Mouse (Mus musculus): Measurements from ENCODE around the gene Cd200r2.
"Not testable (repeated sequence)": the region's sequence is repeated elsewhere in the genome, so short reads cannot be mapped to it uniquely, and the experiment has no call there.

The Cd200r2 gene

DNA sequence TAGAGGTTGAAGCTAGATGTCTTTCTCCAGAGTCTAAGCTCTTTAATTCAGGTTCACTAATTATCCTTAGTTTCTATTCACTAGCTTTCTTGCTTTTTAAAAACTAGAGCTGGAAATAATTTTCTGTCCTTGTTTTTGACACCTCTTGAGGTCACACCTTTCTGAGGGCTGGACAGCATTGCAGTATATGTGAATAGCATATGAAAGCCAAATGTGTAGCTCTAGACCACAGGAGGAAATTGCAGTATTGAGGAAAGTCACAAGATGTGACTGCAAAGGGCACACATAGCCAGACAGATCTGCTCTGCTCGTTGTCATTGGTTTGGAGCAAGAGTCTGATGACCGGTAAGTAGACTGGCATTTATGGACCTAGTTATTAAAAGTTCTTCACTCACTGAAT, at the start of gene Cd200r2:
Gene Cd200r2, plus strand, starts transcription at position 301 of the 400 bp plus-strand sequence.
- DNase-seq, result no peak

DNA sequence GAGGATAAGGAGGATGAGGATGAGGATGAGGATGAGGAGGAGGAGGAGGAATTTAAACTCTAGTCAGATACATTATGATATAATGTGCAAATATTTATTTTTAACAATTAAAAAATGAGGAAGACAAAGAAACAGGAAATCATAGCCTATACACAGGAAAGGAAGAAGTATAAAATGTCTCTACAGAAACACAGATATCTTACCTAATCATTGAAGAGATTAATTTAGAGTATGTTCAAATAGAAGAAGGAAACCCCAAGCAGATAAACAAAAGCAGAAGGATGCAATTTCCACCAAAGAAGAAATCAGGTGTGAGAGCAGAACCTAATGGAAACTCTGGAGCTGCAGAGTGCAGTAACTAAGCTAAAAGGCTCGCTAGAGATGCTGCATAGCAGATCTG, 48.9 kb upstream of the Cd200r2 start:
- no peak for DNase-seq

DNA sequence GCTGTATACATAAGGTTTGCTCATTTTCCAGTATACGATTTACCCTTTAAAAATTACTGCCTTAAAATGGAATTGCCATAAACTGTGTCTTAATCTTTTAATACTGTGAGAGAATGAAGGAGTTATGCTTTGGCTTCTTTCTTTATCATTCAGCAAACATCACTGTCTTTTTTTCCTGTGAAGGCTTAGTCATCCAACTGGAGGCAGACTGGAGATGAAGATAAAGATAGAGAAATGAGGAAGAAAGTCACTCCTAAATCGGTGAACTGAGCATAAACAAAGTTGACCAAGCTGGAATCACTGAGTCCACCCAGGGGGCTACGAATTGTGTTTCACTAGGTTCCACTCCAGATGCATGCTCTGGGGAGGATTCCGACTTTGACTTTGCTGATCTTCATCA, 46.4 kb upstream of the Cd200r2 start:
- no peak for DNase-seq

DNA sequence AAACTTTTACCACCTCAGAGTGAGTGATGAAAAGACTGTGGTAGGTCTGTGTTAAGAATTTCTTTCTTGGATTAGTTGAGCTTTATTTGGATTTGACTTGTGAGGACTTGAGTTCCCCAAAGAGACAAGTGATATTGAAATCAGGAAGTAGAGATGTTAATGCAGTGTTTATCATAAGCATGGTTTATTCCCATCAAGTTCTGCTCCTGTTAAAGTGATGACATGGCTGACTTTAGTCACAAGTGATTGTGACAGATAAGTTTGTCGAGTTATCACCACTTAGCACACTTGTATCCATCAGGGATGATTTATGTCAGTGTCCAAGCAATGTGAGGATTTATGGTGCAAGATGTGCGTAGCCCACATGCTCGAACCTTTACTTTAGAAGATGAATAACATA, 34.6 kb upstream of the Cd200r2 start:
- DNase-seq, result no peak

DNA sequence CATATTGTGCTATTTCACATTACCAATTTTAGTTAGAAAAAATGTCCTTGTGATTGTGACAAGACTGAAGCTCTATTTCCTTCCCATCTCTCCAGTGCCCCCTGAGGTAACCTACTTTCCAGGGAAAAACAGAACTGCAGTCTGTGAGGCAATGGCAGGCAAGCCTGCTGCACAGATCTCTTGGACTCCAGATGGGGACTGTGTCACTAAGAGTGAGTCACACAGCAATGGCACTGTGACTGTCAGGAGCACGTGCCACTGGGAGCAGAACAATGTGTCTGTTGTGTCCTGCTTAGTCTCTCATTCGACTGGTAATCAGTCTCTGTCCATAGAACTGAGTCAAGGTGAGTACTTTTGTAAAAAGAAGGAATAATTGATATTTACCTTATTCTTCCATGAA, 33.7 kb upstream of the Cd200r2 start:
- DNase-seq, result not testable (repeated sequence)

DNA sequence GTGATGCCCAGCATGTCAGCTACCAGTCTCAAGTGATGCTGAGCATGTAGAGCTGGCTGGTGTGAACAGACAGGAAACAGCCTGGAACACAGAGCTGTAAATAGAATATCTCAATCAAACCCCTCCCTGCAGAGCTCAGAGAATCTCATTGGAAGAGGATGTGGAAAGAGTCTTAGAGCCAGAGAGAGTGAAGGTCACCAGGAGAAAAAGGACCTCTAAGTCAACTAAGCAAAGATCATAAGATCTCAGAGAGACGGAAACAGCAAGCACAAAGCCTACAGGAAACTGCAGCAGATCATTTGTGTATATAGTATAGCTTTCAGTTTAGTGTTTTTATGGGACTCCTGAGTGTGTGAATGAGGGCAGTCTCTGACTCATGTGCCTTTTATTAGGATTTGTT, 8.3 kb downstream of the Cd200r2 start:
- no peak for DNase-seq

DNA sequence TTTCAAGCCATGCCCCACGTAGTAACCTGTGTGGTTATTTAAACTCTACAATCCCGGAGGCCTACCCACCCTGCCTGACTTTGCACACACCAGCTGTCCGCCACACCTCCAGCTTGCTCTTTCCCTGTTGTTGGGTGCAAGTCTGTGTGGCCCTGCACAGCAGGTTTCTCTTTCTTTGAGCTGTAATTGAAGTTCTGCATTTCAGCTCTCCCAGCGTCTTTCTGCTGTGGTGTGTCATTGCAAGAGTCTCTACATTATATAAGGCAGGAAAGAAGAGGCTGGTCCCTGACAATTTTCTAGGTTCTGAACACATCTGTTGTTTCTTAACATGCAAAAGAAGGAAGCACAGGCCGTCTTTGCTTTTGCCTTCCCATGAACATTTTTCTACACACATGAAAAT, 9.7 kb downstream of the Cd200r2 start:
- DNase-seq, result no peak

DNA sequence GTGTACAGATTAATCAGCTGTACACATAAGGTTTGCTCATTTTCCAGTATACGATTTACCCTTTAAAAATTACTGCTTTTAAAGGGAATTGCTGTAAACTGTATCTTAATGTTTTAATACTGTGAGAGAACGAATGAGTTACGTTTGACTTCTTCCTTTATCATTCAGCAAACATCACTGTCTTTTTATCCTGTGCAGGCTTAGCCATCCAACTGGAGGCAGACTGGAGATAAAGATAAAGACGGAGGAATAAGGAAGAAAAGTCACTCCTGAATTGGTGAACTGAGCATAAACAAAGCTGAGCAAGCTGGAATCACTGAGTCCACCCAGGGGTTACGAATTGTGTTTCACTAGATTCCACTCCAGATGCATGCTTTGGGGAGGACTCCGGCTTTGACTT, 10.7 kb downstream of the Cd200r2 start:
- DNase-seq, result no peak

DNA sequence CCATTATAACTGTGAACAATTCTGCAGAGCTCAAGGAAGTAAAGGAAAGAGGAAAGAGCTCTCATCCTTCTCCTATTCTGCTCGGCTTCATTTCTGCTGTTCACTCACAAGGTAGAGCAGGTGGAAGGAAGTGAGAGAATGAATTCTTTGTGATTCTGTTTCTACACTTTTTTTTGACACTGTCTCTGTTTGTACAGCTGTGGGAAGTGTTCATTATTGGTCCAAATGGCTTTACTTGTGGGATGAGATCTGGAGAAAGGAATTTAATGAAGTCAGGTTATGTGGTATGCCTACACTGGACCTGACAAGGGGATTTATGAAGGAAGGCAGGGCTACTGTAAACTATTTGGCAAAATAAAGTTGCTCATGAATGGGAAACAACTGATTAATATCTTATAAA, 23.9 kb downstream of the Cd200r2 start:
- no peak for DNase-seq

DNA sequence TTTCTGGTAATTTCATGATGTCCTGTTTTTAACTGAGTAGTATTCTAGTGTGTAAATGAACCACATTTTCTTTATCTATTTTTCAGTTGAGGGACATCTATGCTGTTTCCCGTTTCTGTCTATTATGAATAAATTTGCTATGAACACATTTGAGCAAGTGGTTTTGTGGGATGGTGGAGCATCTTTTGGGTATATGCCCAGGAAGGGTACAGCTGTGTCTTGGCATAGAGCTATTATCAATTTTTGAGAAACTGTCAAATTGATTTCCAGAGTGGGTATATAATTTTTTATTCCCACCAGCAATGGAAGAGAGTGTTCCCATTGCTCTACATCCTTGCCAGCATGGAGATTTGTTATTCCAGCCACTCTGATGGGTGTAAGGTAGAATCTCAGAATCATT, 65.1 kb downstream of the Cd200r2 start:
- DNase-seq, result no peak

DNA sequence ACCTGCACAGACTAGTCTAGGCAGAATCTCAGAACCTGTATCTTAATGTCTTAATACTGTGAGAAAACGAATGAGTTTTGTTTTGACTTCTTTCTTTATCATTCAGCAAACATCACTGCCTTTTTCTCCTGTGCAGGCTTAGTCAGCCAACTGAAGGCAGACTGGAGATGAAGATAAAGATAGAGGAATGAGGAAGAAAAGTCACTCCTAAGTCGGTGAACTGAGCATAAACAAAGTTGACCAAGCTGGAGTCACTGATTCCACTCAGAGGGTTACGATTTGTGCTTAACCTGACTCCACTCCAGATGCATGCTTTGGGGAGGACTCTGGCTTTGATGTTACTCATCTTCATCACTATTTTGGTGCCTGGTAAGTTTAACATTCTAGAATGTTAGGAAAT, 76.6 kb downstream of the Cd200r2 start, which contains the start of gene Cd200r3:
Gene Cd200r3, plus strand, starts transcription at position 211 of the 400 bp plus-strand sequence.
- DNase-seq, result no peak

DNA sequence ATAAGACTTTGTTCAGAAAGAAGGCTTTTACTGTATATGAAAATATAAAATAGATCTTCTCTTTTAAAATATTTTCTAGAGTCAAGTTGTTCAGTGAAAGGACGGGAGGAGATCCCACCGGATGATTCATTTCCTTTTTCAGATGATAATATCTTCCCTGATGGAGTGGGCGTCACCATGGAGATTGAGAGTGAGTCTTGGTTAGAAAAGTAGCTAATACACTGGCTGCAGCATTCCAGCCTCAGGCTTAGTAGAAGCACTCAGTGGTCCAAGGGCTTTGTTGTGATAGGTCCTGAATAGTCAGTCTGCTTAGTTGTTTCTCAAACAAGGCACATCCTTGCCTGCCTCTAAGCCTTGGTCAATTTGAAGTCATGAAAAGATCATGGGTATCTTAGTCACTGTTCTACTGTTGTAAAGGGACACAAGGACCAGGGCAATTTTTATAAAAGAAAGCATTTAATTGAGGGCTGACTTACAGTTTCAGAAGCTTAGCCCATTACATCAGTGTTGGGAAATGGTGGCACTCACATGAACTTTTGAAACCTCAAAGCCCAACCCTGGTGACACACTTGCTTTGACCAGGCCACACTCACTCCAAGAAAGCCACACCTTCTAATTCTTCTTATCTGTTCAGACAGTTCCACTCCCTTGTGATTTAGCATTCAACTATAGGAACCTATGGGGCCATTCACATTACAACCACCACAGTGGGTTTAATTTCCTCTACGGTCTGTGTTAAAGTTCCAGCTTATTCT, 84.6 kb downstream of the Cd200r2 start:
- no peak for DNase-seq

DNA sequence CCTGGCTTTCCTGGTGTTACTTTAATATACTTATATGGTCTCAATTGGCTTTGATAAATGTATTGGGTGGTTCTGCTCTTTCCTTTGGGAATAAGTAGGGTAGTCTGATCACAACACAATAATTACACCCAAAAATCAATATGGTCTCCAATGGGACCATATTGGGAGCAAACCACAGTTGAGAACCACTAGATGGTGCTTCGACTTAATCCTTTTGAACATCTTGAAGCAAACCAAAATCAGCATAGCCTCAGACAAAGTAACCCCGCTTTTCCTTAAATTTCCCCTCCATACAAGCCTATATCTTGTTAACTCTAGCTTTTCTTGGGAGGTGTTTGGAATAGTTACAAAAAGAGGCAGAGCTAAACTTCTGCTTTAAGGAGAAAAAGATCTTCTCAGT, 95.4 kb downstream of the Cd200r2 start:
- no peak for DNase-seq

DNA sequence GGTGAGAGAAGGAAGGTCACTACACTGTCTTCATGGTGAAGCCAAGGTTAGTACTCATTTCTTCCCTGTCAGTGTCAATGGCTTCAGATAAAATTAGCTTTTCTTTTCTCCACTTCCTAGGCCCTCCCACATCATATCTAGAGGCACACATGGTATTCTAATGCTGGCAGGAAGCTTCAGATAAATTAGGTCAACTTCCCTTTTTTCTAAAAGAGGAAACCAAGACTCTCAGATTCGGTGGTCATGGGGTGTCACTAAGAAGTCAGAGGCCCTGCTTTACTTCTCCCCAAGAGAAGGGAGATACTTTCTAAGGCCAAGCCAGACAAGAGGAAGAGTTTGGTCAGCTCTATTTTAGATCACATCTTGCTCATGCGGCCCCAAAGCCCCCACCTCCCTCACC, 95.9 kb downstream of the Cd200r2 start:
- no peak for DNase-seq

DNA sequence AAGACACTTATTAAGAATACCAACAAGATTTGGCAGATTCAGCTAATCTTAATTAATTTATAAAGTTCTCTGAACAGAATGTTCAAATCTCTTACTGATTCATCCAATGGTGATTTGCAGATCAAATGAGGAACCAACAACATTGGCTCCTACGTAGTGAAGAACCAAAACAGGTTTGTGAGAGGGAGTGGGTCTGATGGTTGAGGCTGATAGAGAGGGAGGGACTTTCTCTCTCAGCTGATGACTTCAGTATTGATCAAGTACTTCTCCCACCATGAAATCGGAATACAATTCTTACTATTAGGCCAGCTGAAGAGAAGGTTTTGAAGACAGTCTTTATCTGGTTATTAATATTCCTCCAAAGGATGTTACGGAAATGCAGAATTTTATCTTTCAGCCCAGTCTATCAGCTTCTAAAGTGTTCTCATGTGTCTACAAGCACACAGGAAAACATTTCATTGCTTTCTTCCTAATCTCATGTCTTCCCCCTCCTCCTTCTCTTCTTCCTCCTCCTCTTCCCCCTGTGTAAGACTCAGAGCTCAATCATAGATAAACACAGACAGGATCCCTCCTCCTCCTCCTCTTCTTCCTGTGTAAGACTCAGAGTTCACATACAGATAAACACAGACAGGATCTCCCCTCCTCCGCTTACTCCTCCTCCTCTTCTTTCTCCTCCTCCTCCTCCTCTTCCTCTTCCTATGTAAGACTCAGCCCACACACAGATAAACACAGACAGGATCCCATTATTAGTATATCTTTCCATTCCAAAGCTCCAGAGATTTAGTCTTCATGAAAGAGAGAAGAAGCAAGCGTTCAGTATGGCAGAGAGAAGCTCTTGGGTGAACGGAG, 97.9 kb downstream of the Cd200r2 start:
- DNase-seq, result no peak

DNA sequence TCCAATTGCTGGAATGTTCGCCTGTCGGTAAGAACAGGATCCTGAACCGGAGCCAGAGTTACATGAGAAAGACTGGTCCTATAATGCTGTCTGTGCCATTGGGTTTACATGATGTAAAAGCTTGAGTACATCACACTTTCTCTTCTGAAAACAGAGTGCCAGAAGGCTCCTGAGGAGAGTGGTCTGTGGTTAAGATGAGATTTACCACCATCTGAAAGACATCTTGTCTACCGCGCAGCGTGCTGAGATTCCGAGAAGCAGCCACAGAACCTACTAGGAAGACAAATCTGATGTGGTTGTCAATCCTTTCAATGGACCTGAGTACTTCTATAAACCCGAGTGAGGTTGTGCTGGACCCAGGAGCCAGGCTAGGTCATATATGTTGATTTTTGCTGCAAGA, 98.5 kb downstream of the Cd200r2 start:
- DNase-seq, result no peak

Measured in thymus, adult 18-20 months (tissue).